9 mouse cellular contexts compared by ENCODE assay signal in genomic region chr19:40702406-40702805, GRCm38 (mm10). TPM values are rescaled to one million over a fixed set of nuclear protein-coding genes. Genes with fewer than 3 reads are reported as not detected.
A peak's percentile ranks its signal among the peaks of the same experiment; 100 is the strongest.
DNase-seq lines count a peak whose midpoint lies in the region.
"Had no signal": no experiment of that assay in that cellular context is flagged by ENCODE, and none has a peak within 500 bp of the region (broad histone marks: within the 10 kb centered on the region; RNA-seq: fewer than 3 reads in every experiment).

No protein-coding gene starts in this region.

- intact Hi-C loops in gastrocnemius, postnatal 14 days (cut with DNase I; ENCODE audit: low total_unique reads): no loop called here
- intact Hi-C loops in left cerebral cortex, postnatal 25 days (cut with DNase I): loop anchor here (2.0 kb wide), 1 partner anchor 72 kb away; no protein-coding TSS in a partner anchor

- peak; percentile 33 for DNase-seq in gastrocnemius, postnatal 14 days
- no peak for DNase-seq in gastrocnemius, postnatal 4 days (ENCODE audit: low spot score in 2 of 2)
- DNase-seq in right cerebral cortex, adult 18-20 months: peak; percentile 86
- no peak for DNase-seq in right cerebral cortex, postnatal 4 days
- DNase-seq in left cerebral cortex, postnatal 25 days (ENCODE audit: low spot score in 2 of 2): peak; percentile 59 to 92
- no peak for DNase-seq in kidney, adult 8-10 months
- no peak for DNase-seq in embryo, embryonic 10.5 days (ENCODE audit: low spot score)
- no peak for DNase-seq in cerebellum, postnatal 36 days
- DNase-seq: cerebellum, adult 18-20 months had no signal

RNA-seq across cellular contexts. Expression of gene Cc2d2b, which starts 46.1 kb away (rescaled TPM):
- total RNA-seq in gastrocnemius, postnatal 14 days (2021): not detected
- total RNA-seq in gastrocnemius, postnatal 4 days (2021): not detected
- under 1 TPM; 0.30 to 0.99 TPM for total RNA-seq in left cerebral cortex, postnatal 25 days (2021)

Comparison
In these comparisons a context has a peak if more than half of its experiments do, and no peak if none do; other contexts are left out.
1. DNase-seq: peak in gastrocnemius, postnatal 14 days (single experiment), right cerebral cortex, adult 18-20 months (single experiment) and left cerebral cortex, postnatal 25 days (2 of 2); none in gastrocnemius, postnatal 4 days (0 of 2), right cerebral cortex, postnatal 4 days (single experiment), kidney, adult 8-10 months (0 of 2), embryo, embryonic 10.5 days (single experiment) and cerebellum, postnatal 36 days (0 of 2).